Mouse (Mus musculus): ENCODE measurements around the gene Nme6.
"Not testable (repeated sequence)": the region's sequence is repeated elsewhere in the genome, so short reads cannot be mapped to it uniquely, and the experiment has no call there.

Gene Nme6

DNA sequence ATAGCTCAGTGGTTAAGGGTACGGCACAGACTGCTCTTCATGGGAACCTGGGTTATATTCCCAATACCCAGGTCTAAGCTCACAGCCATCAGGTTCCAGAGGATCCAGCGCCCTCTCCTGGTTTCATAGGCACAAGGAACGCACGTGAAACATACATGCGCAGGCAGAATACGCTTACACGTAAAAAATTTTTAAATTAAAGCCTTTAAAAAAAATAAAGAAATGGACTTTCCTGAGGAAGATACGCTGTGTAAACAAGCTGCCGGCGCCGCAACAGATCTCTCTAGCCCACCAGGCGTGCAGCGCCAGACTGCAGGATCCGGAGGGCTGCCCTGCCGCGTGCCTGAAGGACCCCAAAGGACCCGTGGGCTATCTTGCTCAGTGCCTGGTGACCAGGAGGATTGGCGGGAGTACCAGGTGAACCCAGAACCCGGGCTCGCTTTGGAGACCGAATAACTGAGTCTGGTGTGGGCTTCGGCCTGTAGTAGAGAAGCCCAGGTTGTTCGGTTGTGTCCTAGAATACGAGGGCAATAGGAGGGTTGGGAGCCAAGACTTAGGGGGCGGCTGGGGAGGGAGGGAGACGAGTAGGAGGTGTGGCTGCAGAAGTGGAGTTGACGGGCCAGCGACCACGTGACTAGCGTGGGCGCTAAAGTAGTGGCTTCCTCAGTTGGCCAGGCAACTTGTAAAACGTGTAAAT, at the start of gene Nme6:
Gene Nme6, plus strand, starts transcription at position 359 of the 697 bp plus-strand sequence.
- DNase-seq (ENCODE audit: low spot score in 2 of 2), result peak; percentile 30 to 84

DNA sequence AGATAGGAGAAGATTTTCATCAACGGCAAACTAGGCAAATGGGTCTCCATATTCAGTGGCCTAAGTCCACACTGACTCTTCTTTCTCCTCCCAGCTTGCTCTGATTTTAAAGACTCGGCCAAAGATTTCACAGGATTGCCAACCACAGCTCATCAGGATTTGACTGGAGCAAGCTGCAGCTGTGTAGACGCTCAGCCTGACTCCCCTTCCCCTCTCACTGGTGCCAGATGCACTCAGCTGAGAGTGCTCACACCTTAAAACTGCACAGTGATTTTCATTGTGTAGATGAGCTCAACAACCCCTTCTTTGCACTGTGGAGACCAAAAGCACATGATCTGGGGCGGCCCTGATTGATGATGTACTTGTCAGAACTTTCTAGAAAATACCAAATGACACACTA, 42.0 kb upstream of the Nme6 start, which contains the start of gene Fbxw27:
Gene Fbxw27, minus strand, starts transcription at position 101 of the 400 bp plus-strand sequence.
- DNase-seq (ENCODE audit: low spot score in 2 of 2), result not testable (repeated sequence)

- no peak for DNase-seq (ENCODE audit: low spot score in 2 of 2)
Measured at GRCm38 (mm10) chr9:109795221-109795620, 37.3 kb upstream of the Nme6 start.

- DNase-seq (ENCODE audit: low spot score in 2 of 2), result no peak
Measured at GRCm38 (mm10) chr9:109795811-109796210, 36.7 kb upstream of the Nme6 start.

GRCm38 (mm10) chr9:109798051-109798450, 34.5 kb upstream of the Nme6 start:
- peak in 1 of 2 experiments; percentile 3 for DNase-seq (ENCODE audit: low spot score in 2 of 2)

- not testable (repeated sequence) for DNase-seq (ENCODE audit: low spot score in 2 of 2)
Measured at GRCm38 (mm10) chr9:109805596-109805995, 27.0 kb upstream of the Nme6 start.

DNA sequence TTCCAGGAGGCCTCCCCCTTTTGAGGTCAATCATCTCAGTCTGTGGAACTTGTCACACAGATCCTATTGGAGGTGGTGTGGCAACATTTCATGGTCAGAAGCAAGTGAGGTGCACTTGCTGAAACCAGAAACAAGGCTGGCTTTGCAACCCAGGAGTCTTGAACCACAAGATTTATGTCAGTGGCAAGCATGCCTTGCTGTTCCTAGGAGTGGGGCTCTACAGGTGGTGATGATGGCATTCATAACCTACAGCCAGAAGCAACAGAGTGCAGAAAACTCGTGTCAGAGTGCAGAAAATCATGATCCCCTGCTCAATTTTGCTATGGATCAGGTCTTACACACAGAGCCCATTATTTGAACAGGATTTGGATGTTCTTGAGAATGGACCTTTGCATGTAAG, 26.3 kb upstream of the Nme6 start:
- DNase-seq (ENCODE audit: low spot score in 2 of 2), result no peak

DNA sequence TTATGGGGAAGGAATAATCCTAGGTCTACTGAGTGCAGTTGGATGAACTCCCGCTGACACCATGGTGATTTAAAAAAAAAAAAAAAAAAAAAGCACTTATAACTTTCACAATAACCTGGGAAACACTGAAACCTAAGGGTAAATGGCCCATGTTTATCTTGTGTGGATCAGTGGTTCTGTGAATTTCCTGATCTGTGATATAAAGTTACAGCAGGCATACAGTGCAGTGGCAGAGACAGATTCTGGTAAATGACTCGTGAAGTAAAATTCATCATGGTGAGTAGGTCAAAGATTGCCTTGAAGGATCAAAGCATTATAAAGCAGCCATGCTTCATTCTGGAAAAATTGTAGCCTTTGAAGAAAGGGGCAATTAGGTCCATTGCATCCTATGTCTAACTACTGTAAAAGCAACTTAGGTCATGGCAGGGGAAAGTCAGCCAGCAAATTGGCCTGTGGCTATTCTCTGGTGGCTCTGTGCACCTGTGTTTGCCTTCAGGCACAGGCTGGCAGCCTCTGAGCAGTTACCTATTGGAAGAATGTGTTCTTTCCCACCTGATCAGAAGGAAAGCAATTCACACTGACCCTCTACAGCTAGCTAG, 25.8 kb upstream of the Nme6 start:
- no peak for DNase-seq (ENCODE audit: low spot score in 2 of 2)

DNA sequence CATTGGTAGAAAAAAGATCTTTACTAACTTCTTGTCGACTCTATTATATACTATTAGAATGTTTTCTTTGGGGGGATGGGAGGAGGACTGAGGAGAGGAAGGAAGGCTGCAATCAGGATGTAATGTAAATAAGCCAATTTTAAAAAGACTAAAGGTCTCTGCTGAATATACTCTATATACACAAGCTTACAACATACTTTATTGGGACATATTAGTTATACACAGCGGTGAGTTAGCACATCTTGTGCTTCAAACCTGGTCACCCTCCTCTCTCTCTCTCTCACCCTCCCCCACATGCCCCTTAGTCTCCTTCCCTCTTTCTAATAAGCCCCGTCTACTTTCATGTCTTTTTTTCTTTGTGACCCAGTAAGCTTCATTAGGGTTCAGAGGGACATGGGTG, 24.7 kb upstream of the Nme6 start:
- no peak for DNase-seq (ENCODE audit: low spot score in 2 of 2)

GRCm38 (mm10) chr9:109811980-109812379, 20.6 kb upstream of the Nme6 start, which contains the start of gene Spink8:
Gene Spink8, plus strand, starts transcription at chr9:109812280.
- DNase-seq (ENCODE audit: low spot score in 2 of 2), result no peak

DNA sequence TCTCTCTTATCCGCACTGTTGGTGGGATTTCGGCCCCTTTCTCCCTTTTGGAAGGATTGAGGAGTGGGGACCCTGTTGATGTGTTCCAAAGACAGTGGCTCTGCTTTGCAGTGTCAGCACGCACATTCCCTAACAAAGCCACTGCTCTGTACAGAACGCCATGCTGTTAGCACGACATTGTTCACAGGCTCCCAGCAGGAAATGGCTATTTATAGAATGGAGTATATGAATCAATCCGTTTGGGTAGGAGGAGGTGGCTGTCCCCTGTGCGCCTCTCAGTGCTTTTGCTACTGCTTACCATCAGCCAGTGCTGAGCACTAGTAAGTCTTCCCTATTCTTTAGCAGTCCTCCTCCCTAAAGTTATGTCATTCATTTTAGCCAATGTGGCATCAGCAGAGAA, 19.1 kb upstream of the Nme6 start:
- peak in 1 of 2 experiments; percentile 10 for DNase-seq (ENCODE audit: low spot score in 2 of 2)

DNA sequence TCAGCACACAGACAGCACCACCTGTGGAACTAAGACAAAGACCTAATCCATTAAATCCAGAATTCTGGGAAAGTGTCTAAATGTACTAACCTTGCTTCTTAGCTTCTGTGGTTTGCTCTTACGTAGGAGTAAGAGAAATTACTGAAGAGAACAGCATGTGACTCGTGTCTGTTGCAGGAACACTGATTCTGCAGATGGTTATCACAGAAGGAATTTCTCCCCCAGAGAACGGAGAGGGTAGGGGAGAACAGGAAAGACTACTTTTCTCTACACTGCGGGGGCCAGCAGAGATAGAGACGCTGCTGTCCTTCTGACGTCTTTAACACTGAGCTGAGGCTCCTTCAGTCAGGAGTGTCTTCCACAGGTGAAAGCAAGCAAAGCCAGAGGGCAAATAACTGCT, 16.2 kb upstream of the Nme6 start:
- peak in 1 of 2 experiments; percentile 15 for DNase-seq (ENCODE audit: low spot score in 2 of 2)

GRCm38 (mm10) chr9:109825739-109826138, 6.8 kb upstream of the Nme6 start:
- DNase-seq (ENCODE audit: low spot score in 2 of 2), result no peak

- no peak for DNase-seq (ENCODE audit: low spot score in 2 of 2)
Measured at GRCm38 (mm10) chr9:109826181-109826580, 6.4 kb upstream of the Nme6 start.

- DNase-seq (ENCODE audit: low spot score in 2 of 2), result no peak
Measured at GRCm38 (mm10) chr9:109833088-109833412, 501 bp downstream of the Nme6 start.

DNA sequence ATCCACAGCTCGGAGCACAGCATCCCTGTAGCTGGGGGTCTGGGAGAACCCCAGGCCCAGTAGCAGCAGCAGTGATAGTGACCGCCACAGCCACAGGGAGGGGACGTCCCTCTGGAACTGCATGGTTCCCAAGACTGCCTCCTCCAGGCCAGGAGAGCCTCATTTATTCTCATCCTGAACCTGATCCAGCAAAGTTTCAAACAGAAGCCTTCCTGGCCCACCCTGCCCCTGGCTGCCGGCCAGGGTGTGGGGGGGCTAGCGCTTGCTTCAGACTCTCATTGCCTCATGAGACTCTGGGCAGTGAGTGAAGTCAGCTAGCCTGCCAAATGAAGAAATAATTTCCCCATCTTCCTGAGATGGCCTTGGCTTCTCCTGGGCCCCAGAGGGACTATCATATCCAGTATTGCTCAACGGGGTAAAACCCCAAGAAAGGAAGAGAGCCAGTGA, 16.8 kb downstream of the Nme6 start, which contains the start of gene Camp:
Gene Camp, minus strand, starts transcription at position 306 of the 447 bp plus-strand sequence.
- DNase-seq (ENCODE audit: low spot score in 2 of 2), result no peak

DNA sequence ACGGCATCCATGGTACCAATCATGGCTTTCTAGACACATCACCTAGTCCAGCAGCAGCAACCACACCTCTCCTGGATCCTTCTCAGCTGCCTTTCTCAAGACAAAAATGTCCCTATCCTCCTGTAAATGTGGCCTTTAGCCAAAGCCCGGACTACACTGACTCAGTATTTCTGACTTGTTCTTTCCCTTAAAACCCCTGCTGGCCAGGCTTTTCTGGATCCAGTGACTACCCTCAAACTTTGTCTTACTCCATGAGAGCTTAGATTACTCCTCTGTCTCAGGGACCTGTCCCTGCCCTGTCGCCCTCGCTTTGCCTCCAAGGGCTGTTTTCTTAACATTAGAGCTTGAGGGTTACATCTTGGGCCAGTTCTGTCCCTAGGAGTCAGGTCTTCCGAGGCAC, 17.6 kb downstream of the Nme6 start:
- no peak for DNase-seq (ENCODE audit: low spot score in 2 of 2)

DNA sequence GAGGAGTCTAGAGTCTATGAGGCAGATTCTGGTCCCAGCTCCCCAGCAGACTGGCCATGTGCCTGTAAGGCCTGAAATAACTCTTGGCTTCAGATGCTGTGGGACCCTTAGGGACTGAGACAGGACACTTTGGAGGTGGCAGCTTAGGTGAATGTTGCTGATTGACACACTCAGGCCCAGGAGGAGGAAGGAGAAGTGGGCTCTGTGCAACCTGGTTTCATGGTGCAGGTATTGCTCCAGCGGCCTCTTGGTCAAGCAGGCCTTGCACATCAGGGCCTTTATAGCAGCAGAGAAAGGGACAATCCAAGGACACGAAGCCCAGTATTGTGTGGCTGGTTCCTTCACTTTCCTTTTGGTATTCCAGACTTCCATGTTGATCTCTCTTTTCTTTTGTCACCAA, 21.8 kb downstream of the Nme6 start:
- DNase-seq (ENCODE audit: low spot score in 2 of 2), result no peak

GRCm38 (mm10) chr9:109855947-109856346, 23.4 kb downstream of the Nme6 start:
- DNase-seq (ENCODE audit: low spot score in 2 of 2), result no peak

- peak in 1 of 2 experiments; percentile 71 for DNase-seq (ENCODE audit: low spot score in 2 of 2)
Measured at GRCm38 (mm10) chr9:109862397-109863044, 30.0 kb downstream of the Nme6 start.

DNA sequence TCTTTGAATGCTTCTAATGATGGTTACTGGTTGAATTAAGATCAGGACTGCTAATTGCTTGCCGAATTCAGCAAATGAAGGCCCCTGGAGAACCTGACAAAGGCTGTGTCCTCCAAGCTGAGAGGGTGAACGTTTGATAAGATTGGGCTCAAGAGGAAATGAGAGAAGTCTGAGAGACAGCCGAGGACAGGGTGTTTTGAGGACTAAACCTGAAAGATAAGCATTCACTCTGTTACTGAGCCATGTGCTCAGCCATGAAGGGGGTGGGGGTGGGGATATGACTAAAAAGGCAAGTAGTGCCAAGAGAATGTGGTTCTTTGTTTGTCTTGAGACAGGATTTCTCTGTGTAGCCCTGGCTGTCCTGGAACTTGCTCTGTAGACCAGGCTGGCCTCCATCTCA, 30.5 kb downstream of the Nme6 start:
- DNase-seq (ENCODE audit: low spot score in 2 of 2), result no peak

GRCm38 (mm10) chr9:109866218-109866617, 33.7 kb downstream of the Nme6 start:
- no peak for DNase-seq (ENCODE audit: low spot score in 2 of 2)

All from left cerebral cortex, adult 9 months (tissue).